Mouse (Mus musculus) bone marrow macrophage, adult 2 months (primary cell): ENCODE measurements around the gene Teddm2.

Experiments
- CTCF ChIP-seq: IDR thresholded peaks from 2 replicates; pipeline ENCODE4 v1.5.1; 2012; ENCODE audit warnings: low read depth, mild to moderate bottlenecking, low read length, moderate library complexity
- POLR2A ChIP-seq: IDR thresholded peaks from 2 replicates; pipeline ENCODE4 v1.6.1; 2012; ENCODE audit warnings: mild to moderate bottlenecking, low read depth, low read length, borderline replicate concordance

- TF ChIP-seq POLR2A: peak; percentile 99
- TF ChIP-seq CTCF: no peak
These were observed at the start of gene Teddm2, which contains the start of gene Glul for GRCm38 (mm10) chr1:153899731-153900380.
